Mouse (Mus musculus) left cerebral cortex, adult 18-20 months (tissue): ENCODE measurements around the gene Csdc2. TPM values are rescaled to one million over a fixed set of nuclear protein-coding genes. Genes with fewer than 3 reads are reported as not detected.
"Not testable (repeated sequence)": the region's sequence is repeated elsewhere in the genome, so short reads cannot be mapped to it uniquely, and the experiment has no call there.

Experiments used
- DNase-seq, 2 experiments: peaks; one replicate each; pipeline ENCODE4 v3.0.0; 2021 to 2022; ENCODE audit warnings: low spot score in 2 of 2, mixed read lengths in 1 of 2
- long read RNA-seq, 2 experiments: library from polyadenylated mRNA; stranded (forward); transcript quantifications; one replicate each; pipeline ENCODE4 v2.0.0; 2021
- total RNA-seq, 2 experiments: library from RNA; stranded (reverse); gene quantifications; 2 replicates each; pipeline ENCODE4 v1.2.3; 2021

The Csdc2 gene
- total RNA-seq: 10 to 100 TPM; 80.7 to 90.7 TPM
- long read RNA-seq, experiment 1, transcript Csdc2-201 (4 exons, 2,490 nt): major isoform, 236 of 283 reads
- long read RNA-seq, experiment 1, partial matches to known transcripts: 10 of 283 reads
- long read RNA-seq, experiment 1, other reads (novel, unspliced or antisense): 35 of 283 reads
- long read RNA-seq, experiment 2, transcript Csdc2-201 (4 exons, 2,490 nt): major isoform, 155 of 191 reads
- long read RNA-seq, experiment 2, partial matches to known transcripts: 27 of 191 reads
- long read RNA-seq, experiment 2, other reads (novel, unspliced or antisense): 9 of 191 reads

DNA sequence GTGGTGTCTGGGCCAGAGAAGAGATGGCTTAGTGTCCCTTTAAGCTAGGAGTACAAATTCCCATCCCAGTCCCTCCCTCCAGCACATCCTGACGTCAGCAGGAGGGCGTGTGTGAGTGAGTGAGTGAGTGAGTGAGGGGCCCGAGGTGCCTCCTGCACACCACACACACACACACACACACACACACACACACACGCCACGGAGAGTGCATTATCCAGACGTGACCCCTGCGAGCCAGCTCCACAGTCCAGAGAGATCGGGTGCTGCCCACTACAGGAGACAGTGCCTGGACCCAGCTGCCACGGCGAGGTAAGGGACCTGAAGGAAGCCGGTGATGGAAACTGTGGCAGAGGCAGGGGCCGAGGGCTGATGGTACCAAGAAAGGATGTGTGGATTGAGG is at the start of gene Csdc2:
Gene Csdc2 (plus strand): TSS at position 81 of the 400 bp plus-strand sequence.
- DNase-seq: peak; percentile 60 to 72

DNA sequence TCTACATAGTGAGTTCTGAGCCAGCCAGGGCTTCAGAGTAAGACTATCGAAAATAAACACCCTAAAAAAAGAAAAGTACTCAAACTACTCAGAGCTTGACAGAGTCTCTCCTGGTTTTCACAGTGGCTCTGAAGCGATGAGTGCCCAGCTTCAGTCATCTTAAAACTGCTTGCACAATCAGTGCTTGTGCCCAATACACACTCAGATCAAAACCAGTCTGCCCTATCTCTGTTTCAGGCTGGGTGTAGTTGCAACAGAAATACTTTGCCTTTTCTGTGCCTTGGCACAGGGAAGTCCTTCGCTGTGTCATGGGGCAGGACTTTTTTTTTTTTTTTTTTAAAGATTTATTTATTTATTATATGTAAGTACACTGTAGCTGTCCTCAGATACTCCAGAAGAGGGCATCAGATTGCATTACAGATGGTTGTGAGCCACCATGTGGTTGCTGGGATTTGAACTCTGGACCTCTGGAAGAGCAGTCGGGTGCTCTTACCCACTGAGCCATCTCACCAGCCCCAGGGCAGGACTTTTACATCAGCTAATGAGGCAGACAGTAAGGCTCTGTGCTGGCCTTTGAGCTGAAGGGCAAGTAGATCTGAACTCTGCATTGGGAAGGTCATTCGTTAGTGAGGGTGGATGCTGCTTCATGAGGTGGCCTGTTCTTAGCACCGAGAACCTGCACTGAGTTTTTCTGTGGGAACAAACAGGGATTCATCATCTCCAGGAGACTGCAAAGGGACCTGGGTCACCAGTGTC is 49.6 kb upstream of the Csdc2 start:
- no peak for DNase-seq

DNA sequence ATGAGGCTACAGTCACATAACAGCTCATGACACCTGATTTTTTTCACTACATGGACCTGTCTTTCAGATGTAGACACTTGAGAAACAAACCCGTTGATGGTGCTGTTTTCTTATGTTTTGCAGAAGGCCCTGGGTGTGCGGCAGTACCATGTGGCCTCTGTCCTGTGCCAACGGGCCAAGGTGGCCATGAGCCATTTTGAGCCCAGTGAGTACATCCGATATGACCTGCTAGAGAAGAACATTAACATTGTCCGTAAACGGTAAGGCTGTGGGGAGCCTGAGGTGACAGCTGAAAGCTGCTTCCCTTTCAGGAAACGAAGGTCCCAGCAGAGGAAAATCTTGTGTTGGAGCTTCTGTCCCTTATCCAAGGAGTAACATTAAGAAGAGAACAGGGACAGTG is 47.4 kb upstream of the Csdc2 start:
- DNase-seq: no peak

DNA sequence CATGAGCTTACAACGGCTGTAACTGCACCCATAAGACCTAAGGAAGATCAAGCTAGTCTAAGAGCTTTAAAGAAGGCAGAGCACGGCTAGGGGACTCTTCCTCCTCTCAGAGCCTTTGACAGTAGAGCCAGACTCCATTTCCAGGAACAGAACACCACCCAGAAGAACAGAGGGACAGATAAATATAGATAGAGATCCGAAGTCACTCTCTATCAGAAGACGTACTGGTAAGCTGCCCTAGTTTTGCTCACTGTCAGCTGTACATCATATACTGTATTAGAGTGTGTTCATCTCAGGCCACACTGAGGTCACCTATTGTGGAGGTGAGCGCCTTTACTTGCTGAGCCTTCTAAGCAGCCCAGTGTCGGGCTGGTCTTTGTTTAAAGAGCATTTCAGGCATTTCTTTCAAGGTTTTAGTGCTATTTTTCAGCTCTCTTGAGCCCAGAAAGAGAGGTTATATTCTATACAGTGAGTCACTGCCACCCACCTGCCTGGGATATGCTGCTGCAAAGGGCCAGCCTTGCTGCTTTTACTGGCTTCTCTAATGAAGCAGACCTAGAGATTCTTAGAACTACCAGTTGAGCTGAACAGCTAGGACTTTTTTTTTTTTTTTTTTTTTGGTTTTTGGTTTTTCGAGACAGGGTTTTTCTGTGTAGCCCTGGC is 45.3 kb upstream of the Csdc2 start:
- DNase-seq: peak; percentile 57 to 66

DNA sequence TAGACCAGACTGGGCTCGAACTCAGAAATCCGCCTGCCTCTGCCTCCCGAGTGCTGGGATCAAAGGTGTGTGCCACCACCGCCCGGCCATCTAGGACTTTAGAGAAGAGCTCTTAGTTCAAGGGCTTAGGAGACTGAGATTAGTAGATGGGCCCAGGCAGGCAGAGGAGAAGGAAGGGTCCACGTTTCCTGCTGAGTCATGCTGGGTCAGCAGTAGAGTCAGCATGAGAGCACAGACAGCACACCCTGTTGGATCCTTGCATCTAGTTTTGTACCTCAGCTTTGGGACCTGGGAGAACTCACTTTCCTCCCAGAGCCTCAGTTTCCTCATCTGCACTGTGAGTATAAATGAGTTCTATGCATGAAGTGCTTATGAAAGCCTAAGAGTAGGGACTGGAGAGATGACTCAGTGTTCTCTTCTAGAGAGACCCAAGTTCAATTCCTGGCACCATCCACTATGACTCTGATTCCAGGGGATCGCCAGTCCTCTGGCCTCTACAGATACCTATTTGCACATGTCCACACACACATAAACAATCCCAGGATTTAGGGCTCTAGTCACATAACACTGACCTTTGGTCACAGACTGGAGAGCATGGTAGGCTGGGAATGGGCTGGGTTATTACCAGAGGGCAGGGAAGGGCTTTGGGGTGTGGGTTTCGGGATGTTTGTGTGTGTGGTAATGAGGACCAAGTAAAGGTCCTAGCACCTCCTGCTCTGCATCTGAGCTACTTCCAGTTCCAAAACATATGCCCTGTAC is 44.6 kb upstream of the Csdc2 start:
- no peak for DNase-seq

DNA sequence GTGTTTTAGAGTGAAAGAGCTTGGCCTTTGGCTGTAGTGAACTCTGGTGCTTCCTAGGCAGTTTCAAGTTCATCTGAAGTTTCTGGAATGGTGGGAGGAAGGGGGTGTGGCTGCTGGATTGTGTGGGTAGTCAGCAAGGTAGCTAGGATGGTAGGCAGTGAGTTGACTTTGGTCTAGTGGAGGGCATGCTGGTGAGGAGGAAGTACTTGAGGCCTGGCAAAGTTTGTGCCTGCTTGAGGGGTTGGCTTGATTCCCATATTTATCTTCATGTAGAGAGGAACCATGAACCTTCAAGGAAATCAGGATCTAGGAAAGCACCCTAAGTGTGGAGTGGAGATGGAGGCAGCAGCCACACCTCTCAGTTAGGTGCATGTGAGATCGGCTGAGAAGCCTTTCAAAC is 42.6 kb upstream of the Csdc2 start:
- no peak for DNase-seq

DNA sequence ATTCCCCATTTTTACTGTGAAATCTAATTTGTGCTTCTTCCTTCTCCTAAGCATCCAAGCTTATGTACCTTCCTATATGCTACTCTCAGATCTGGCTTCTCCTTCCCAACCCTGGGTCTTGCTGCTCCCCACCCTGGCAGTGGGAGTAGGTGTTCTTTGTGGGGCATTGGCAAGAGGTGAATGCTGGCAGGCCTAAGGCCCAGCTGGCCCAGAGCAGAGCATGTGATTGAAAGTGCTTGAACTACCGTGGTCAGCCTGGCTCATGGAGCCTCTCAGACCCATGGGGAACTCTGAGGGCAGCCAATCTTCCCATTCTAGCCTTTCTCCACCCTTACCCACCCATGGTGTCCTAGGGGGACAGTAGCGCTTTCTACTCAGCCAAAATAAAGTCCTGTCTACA is 40.2 kb upstream of the Csdc2 start:
- no peak for DNase-seq

DNA sequence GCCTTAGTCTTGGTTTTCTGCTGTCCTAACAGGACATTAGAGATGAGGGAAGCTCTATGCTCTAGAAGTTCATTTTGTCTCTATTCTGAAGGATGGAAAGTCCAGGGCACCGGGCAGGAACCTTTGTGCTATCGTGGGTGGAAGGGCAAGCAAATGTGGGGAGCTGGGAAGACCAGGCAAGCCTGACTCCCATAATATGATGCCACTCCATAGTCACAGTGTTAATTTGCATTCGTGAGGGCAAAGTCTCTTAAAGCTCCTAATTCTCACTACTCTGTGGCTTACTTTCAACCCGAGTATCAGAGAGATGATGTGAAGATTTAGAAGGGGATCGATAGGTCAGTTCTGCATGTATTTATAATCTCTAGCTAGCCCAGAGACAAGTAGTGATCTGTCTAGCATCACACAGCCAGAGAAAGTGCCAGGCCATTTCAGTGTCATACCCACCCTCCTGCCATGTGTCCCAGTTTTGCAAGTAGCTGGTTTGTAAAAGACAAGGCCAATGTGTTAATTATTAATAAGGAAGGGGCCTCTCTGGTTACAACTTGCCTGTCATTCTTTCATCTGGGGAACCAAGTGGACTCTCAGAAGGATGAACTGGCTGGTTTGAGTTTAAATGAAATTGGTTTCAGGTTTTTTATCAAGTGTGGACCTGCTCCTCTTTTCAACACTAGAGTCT is 38.8 kb upstream of the Csdc2 start:
- DNase-seq: no peak

DNA sequence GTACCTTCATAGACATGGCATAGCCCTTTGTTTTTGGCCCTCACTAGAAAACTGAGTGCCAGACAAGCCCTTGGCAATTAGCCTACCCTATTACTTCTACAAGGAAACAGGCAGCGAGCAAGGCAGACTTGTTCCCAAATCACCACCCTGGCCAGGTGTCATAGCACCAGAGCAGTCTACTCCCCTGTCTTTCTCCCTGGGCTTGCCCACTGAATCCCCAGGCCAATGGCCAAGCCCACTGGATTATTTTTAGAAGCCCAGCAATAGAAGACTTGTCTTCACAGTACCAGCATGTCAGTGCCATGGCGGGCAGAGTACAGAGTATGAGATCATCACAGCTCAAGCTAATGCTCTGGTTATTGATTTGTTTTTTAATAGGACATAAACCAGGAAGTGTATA is 37.8 kb upstream of the Csdc2 start:
- no peak for DNase-seq

DNA sequence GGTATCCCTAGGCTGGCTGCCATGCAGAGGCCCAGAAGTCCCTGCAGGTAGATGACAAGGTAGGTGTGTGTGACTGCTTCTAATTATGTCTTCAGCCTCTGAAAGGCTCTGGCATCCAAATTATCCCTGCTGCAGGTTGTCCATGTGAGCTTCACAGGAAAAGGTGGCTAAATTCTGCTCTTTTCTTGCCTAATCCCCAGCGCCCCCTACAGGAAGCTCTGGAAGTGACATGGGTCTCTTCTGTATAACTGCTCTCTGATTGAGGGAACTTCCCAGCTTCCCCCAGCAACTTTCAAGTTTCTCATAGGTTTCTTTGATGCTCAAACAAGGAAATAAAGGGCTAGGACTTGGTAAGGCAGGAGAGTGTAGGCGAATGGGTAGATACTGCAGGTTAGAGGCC is 31.6 kb upstream of the Csdc2 start:
- DNase-seq: peak; percentile 72 to 80

DNA sequence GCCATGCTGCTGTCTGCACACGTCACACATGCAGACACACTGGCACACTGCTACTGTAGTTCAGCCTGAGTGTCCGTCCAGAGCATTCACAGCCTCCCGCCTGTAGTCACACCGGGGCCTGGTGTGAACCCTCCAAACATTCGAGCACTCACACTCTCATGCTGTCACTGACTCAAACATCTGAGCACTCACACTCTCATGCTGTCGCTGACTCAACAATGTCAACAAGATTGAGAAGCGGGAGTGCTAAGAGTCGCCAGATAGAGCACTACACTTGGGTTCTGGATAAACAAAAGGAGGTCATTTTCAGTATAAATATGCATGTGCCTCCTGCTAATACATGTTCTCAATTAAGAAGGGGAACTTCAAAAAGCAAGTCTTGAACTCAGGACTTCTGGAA is 28.6 kb upstream of the Csdc2 start:
- no peak for DNase-seq

DNA sequence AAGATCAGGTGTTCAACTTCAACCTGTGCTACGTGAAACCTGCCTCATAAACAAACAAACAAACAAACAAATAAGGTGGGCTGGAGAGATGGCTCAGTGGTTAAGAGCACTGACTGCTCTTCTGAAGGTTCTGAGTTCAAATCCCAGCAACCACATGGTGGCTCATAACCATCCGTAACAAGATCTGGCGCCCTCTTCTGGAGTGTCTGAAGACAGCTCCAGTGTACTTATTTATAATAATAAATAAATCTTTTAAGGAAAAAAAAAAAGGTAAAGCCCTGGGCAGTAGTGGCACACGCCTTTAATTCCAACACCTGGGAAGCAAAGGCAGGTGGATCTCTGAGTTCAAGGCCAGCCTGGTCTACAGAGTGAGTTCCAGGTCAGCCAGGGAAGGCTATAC is 27.8 kb upstream of the Csdc2 start:
- not testable (repeated sequence) for DNase-seq

DNA sequence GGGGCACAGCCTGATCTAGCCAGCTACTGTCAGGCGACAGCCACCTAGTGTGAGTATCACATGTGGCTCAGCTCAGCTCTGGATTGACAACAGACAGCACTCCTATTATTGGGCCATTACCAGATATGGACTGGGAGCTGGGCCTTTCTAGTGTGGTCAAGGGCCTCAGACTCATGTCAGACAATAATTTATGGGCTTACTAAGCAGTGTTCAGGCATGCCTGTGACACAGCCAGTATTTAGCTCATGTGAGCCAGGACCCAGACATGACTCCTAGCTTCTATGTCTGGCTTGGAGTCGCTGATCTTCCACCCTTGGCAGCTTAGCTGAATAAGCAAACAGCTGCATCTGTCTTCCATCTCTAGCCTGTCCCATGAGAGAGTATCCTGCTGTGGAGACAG is 24.1 kb upstream of the Csdc2 start:
- DNase-seq: no peak

DNA sequence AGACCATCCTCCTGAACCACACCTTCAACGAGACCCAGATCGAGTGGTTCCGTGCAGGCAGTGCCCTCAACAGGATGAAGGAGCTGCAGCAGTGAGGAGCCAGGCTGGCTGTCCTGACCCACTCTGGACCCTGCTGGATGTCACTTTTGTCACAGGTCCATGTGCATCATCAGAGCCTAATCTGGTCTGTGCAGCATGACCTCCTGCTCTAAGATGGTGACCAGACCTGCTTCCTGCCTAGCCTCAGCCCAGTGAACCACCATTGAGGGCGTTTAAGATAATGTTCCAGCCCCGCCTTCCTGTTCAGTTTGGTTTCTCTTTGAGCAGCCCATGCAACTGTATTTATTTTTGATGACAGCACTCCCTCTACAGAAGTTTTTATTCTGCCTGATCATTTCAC is 21.9 kb upstream of the Csdc2 start:
- DNase-seq: no peak

DNA sequence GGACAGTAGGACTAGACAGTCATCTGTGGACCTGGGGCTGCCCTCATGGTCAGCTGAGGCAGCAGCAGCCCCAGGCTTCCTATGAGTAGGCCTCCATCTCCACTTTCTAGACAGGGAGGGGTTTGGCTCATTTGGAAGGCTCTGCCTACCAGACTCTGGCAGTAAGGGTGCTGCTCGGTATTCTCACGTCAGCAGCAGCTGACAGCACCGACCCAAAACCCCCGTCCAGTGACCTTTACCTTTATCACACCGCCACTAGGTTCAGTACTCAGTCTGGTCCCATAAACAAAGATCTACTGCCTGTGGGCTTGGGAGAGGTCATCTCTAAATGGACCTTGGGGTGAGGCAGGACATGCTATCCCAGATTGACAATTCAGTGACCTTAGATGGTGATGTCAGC is 20.9 kb upstream of the Csdc2 start:
- DNase-seq: no peak

DNA sequence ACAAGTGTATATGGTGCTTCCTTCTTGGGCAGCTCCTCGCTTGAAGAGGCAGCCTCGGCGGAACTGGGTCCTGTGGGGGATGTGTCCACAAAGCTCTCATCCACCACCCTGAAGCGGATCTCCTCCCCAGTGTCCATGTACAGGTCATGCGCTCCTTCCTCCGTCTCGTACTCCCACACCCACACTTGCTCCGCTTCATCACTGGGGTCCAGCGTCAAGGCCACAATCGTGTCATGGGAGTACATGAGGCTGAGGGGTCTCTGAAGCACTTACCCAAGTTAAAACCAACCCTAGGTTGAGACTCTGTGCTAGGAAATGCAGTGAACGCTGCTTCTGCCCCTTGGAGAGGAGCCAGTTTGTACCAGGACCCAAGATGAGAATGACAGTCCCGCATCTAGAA is 19.4 kb upstream of the Csdc2 start:
- no peak for DNase-seq

DNA sequence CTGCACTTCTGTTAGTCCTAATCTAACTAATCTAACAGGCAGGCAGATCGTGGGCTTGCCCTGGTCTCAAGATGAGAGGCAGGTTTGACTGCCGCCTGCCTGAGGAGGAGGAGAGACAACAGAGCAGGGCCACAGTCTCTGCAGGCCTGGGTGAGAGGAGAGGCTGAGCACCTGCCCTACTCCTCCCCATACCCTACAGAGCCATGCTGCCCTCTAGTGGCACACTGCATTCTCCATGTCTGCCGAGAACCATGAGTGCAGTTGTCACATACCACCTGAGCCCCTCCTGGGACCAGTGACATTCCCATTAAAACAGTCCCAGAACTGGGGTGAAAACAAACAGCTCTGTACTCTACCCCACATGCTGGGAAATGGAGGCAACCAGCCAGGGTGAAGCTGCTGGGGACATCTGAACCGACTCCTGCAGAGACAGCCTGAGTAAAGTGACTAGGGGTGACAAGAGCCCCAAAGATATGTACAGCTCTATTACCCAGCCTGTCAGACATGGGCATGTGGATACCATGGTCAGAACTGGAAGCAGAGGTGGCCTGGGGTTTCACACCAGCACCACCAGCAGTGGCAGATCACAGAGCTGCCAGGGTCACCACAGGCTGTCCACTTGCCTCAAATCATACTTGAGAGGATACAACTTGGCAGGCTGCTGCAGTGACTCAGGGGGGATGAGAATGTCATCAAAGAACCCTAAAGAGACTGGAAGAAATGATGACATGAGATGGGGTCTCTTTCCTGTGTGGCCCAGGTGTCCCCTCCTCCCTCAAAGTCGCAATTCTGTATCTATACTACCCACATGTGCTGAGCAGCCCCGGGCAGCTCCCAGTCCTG is 18.7 kb upstream of the Csdc2 start:
- DNase-seq: peak; percentile 77 to 82

DNA sequence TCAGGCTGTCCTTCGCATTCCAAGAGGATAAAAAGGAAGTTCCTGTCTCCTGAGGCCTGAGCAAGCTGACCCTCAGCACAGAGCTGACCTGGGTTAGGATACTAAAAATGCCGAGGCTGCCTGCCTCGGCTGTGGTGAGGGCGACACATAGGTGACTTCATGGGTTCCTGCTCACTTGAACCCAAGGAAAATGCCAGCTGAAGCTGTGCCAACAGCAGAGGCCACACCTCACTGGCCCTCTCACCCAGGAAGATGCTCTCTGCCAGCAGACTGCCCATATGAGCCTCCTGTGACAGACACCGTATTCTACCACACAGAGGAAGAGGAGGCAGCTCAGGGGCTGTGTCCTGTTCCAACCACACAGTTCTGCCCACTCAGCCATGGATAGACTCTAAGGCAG is 17.5 kb upstream of the Csdc2 start:
- no peak for DNase-seq

DNA sequence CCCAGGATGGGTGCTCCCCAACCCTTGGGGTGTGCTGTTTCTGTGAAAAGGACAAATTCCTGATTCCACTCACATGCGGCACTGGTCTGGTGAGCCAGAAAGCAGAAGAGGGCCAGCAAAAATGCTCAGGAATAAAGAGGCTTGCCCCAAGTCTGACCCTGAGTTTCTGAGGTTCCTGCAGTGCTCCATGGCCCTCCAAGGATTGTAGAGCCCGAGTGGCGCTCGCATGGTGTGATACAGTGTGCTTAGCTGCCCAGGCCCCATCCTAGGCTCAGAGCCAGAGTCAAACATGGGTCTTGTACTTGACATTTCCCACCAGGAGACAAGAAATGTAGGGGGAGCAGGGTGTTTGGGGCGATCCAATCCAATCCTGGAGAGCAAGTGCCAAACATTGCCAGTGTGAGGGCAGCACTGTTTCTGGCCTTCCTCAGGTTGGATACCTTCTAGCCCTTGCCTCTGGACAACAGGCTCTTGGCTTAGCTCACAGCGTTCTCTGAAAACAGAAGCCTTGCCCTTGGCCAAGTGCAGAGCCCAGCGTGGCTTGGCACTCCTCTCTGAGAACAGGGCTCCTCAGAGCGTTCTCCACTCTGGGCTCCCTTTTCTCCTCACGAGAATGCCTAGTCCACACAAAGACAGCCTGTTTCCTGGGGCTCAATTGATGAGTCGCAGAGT is 15.9 kb upstream of the Csdc2 start:
- DNase-seq: no peak

DNA sequence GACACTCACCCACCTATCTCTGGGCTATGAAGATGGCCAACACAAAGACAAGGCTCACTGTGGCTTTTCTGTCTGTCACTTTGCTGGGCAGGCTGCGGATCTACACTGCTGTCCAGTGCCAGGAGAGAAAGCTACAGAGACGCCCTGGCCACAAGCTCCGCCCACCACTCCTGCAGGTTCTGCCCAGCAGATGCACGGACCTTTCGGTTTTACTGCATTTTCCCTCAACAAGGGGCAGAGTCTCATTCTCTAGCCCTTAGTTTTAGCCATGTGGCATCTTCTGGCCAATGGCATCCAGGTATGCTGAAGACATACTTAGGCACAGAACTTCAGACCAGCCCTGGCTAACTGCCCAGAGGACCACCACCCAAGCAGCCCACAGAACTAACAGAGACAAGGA is 15.3 kb upstream of the Csdc2 start:
- DNase-seq: no peak
